Mouse (Mus musculus) liver, embryonic 14.5 days (tissue): ENCODE results near the gene Ugt1a7c. TPM values are rescaled to one million over a fixed set of nuclear protein-coding genes. Genes with fewer than 3 reads are reported as not detected.

Experiments used
- ATAC-seq: fragments of 200-750 bp; cut with Nextera tagmentation; 2 replicates; pipeline ENCODE4 v1.8.0; 2017; ENCODE audit warnings: moderate number of reproducible peaks, mild to moderate bottlenecking, moderate library complexity; ENCODE audit not compliant: insufficient read depth
- DNase-seq, 3 experiments: peaks; one replicate each; pipeline ENCODE4 v3.0.0-alpha.2; 2012 to 2013; ENCODE audit warnings: low read depth in 3 of 3, low spot score in 3 of 3
- H3K27ac ChIP-seq: fragments of 300-500 bp; sonication (generic); 2 replicates; pipeline ENCODE4 v1.5.1; 2014; ENCODE audit warnings: moderate library complexity, mild to moderate bottlenecking, control low read depth, inconsistent platforms
- H3K27me3 ChIP-seq: fragments of 300-500 bp; sonication (generic); 2 replicates; pipeline ENCODE4 v1.6.1; 2014; ENCODE audit warnings: mild to moderate bottlenecking, low read length, moderate library complexity; ENCODE audit not compliant: control insufficient read depth, insufficient read depth
- H3K36me3 ChIP-seq: fragments of 300-500 bp; sonication (generic); replicated peaks from 2 replicates; pipeline ENCODE4 v1.6.1; 2014; ENCODE audit warnings: low read depth; ENCODE audit not compliant: control insufficient read depth, insufficient read depth
- H3K4me1 ChIP-seq, 2 experiments: fragments of 200-500 bp in 1 of 2; fragments of 300-500 bp in 1 of 2; sonication (generic) in 1 of 2; replicated peaks; 2 replicates each; pipeline ENCODE4 v1.6.1; 2012 to 2014; ENCODE audit warnings: antibody characterized with exemption in 1 of 2, inconsistent platforms in 1 of 2, low read length in 1 of 2; ENCODE audit not compliant: control insufficient read depth in 2 of 2, insufficient read depth in 2 of 2
- H3K4me2 ChIP-seq: fragments of 300-500 bp; sonication (generic); 2 replicates; pipeline ENCODE4 v1.6.1; 2014; ENCODE audit warnings: low read depth, mild to moderate bottlenecking, control low read depth, moderate library complexity
- H3K4me3 ChIP-seq, 2 experiments: fragments of 200-500 bp in 1 of 2; fragments of 300-500 bp in 1 of 2; sonication (generic) in 1 of 2; 2 replicates each; pipeline ENCODE4 v1.5.1; 2012 to 2014; ENCODE audit warnings: low read depth in 2 of 2, low read length in 2 of 2, mild to moderate bottlenecking in 2 of 2, control low read depth in 1 of 2, inconsistent platforms in 1 of 2, moderate library complexity in 1 of 2; ENCODE audit not compliant: insufficient read depth in 1 of 2
- H3K9ac ChIP-seq: fragments of 300-500 bp; sonication (generic); replicated peaks from 2 replicates; pipeline ENCODE4 v1.6.1; 2014; ENCODE audit warnings: mild to moderate bottlenecking, control low read depth, moderate library complexity
- H3K9me3 ChIP-seq: fragments of 300-500 bp; sonication (generic); 2 replicates; pipeline ENCODE4 v1.6.1; 2016; ENCODE audit warnings: low read length, mixed read lengths; ENCODE audit not compliant: control insufficient read depth
- CTCF ChIP-seq: IDR thresholded peaks from 2 replicates; pipeline ENCODE4 v1.5.1; 2016; ENCODE audit warnings: antibody characterized with exemption, low read depth, control low read depth
- EP300 ChIP-seq: IDR thresholded peaks from 2 replicates; pipeline ENCODE4 v1.6.1; 2016; ENCODE audit warnings: antibody characterized with exemption, low read depth
- WGBS: fragments of 180-500 bp; shearing (Covaris S2); extraction: QIAGEN DNeasy Blood & Tissue Kit; methylation state at CpG from one replicate; pipeline ENCODE4 v1.1.7; 2014; ENCODE audit not compliant: insufficient replicate concordance; 5-methylcytosine and 5-hydroxymethylcytosine counted together
- polyA plus RNA-seq, 2 experiments: library from polyadenylated mRNA; depleted of rRNA in 1 of 2; stranded (reverse) in 1 of 2; unstranded in 1 of 2; fragments of >200 nt; fragmentation: Nextera tagmentation in 1 of 2; extraction: Ambion mirVana in 1 of 2; gene quantifications; 2 replicates each; pipeline versions ENCODE4 v1.2.1 to v1.2.3; 2012 to 2014

The Ugt1a7c gene
- polyA plus RNA-seq, 2 experiments = 1.1 to 1.8 TPM

DNA sequence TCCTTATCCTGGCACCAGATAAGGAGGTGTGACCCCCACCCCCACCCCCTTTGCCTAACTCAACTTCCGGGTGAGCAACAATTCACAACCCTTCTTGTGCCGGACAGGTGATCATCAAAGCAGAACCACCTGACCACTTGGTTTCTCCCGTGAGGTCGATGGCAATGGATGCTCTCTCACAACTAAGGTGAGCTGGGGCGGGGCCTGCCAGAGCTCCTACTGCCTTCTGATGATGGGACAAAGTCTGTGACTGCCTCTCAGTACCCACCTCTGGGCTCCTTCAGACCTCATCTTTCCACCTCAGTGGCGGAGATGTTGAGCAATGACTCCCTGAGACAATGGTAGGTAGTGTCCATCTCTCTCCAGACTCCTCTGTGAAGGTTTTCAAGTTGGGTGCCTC, 151.0 kb downstream of the Ugt1a7c start:
- no peak for TF ChIP-seq CTCF
- H3K9ac ChIP-seq = no peak overlapping the region
- ATAC-seq (no peak), DNase-seq (no peak)
- H3K4me1 ChIP-seq = no peaks in the 10 kb centered on the region
- H3K27ac ChIP-seq = no peak overlapping the region
- 58% methylated on average over 6 of the region's 6 CpGs for WGBS
- H3K4me2 ChIP-seq = no peak overlapping the region
- H3K9me3 ChIP-seq = peaks cover 12% of the 10 kb centered on the region
- no peaks in the 10 kb centered on the region for H3K36me3 ChIP-seq
- no peak overlapping the region for H3K4me3 ChIP-seq
- H3K27me3 ChIP-seq = no peaks in the 10 kb centered on the region

DNA sequence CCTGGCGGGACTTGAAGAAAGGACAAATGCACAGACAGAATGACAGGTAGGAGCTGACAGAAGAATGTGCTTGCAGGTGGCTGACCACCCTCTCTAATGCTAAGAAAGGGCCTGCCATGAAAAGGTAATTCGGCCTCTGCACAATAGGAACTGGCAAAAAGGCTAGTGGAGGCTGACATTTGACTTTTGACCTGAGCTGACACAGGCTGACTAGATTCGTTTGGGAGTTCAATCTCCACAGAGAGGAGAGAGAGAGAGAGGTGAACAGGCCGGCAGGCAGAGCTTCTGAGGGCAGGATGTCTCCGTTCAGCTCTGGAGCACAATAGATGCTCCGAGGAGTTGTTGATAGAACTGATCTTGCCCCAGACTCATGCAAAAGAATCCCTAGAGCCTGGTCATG, 151.5 kb downstream of the Ugt1a7c start:
- Histone ChIP-seq H3K4me2 (no peak overlapping the region), H3K4me3 (no peak overlapping the region), H3K9me3 (peaks cover 11% of the 10 kb centered on the region), H3K27me3 (no peaks in the 10 kb centered on the region), H3K4me1 (no peaks in the 10 kb centered on the region), H3K9ac (no peak overlapping the region), H3K36me3 (no peaks in the 10 kb centered on the region), H3K27ac (no peak overlapping the region)
- ATAC-seq (no peak), DNase-seq (no peak)
- TF ChIP-seq CTCF (no peak), EP300 (no peak)
- 35% methylated on average over 6 of the region's 6 CpGs for WGBS

DNA sequence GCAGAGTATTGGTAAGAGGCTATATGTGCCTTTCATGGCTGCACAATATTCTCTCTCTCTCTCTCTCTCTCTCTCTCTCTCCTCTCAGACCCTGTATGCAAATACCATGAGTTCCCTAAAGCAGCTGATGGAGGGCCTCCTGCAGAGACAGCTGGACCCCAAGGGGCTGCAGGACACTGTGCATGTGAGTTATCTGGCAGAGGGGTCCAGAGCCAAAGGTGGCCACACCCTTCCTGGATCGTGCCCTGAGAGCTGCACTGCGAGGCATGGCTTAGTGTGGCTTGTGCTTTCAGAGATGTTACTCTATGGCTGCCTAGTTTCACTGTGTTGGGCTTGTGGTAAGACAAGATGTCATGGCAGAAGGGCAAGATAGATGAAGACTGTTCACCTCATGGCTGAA, 152.8 kb downstream of the Ugt1a7c start:
- Histone ChIP-seq H3K4me2 (no peak overlapping the region), H3K4me1 (no peaks in the 10 kb centered on the region), H3K36me3 (no peaks in the 10 kb centered on the region), H3K4me3 (no peak overlapping the region), H3K27ac (no peak overlapping the region), H3K27me3 (no peaks in the 10 kb centered on the region), H3K9ac (no peak overlapping the region), H3K9me3 (peaks cover 6% of the 10 kb centered on the region)
- DNase-seq = no peak
- TF ChIP-seq EP300 (no peak), CTCF (no peak)
- ATAC-seq = no peak
- 36% methylated on average over 2 of the region's 2 CpGs for WGBS

DNA sequence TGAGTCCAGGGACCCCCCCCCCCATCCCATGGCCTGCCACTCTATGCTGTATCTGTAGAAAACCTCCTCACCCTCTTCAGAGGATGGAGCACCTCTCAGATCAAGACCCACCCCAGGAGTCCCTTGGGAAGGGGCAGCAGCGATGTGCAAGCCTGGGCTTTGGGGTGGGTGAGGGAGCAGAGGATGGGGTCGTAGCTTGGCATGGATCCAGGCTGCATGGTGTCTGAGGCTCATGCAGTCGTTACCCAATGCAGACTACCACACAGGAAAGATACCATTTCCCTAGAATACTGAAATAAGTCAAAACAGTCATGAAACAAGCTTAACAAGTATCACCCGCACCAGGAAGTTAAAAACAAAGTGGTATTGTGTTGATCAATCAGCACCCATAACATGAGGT, 153.8 kb downstream of the Ugt1a7c start:
- Histone ChIP-seq H3K36me3 (no peaks in the 10 kb centered on the region), H3K9ac (no peak overlapping the region), H3K4me2 (no peak overlapping the region), H3K9me3 (peaks cover 3% of the 10 kb centered on the region), H3K4me3 (no peak overlapping the region), H3K27me3 (no peaks in the 10 kb centered on the region), H3K4me1 (peaks cover 0 to 2% of the 10 kb centered on the region in 2 experiments; a peak in 1 of 4 replicates), H3K27ac (no peak overlapping the region)
- ATAC-seq (no peak), DNase-seq (no peak)
- 50% methylated on average over 4 of the region's 4 CpGs for WGBS
- TF ChIP-seq CTCF (no peak), EP300 (no peak)

DNA sequence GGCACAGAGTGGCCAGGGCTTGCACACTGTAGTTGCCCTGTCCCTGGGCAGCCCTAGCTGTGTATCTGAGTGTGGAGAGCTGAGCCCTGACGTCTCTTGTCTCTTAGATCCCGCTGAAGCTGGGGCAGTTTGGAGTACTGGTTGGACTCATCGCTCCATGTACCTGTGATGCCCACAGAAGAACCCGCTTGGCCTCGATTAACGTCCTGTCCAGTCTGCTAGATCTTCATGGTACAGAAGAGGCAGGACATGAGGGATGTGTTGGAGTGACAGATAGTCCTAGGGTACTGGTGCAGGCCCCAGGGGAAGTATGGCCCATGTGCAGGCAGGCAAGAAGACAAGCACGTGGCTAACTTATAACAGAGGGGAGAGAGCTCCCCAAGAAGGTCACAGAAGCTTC, 154.7 kb downstream of the Ugt1a7c start:
- no peak overlapping the region for H3K9ac ChIP-seq
- peaks cover 0 to 2% of the 10 kb centered on the region in 2 experiments; a peak in 1 of 4 replicates for H3K4me1 ChIP-seq
- no peak overlapping the region for H3K4me2 ChIP-seq
- H3K27me3 ChIP-seq = no peaks in the 10 kb centered on the region
- peaks cover 3% of the 10 kb centered on the region for H3K9me3 ChIP-seq
- ATAC-seq (no peak), DNase-seq (no peak)
- WGBS = 59% methylated on average over 7 of the region's 7 CpGs
- no peaks in the 10 kb centered on the region for H3K36me3 ChIP-seq
- no peak for TF ChIP-seq CTCF
- TF ChIP-seq EP300 = no peak
- no peak overlapping the region for H3K4me3 ChIP-seq
- H3K27ac ChIP-seq = no peak overlapping the region

DNA sequence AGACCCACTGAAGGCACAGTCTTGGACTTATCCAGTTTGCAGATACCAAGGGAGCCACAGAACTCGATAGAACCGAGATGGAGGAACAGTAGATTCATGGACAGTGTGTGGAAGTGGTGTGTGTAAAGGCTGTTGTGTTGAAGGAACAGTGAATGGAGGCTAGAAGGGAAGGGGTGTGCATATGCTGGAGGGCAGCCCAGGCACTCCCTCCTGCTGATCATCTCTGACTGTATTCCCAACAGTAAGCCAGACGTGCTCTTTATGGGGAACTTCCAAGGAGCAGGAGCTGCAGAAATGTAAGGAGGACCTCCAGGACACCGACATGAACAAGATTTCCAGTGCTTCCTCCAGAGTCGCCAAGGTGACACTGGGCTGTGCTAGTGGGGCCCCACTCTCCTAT, 155.2 kb downstream of the Ugt1a7c start:
- 60% methylated on average over 5 of the region's 5 CpGs for WGBS
- Histone ChIP-seq H3K4me3 (no peak overlapping the region), H3K4me2 (no peak overlapping the region), H3K9ac (no peak overlapping the region), H3K27ac (no peak overlapping the region), H3K27me3 (no peaks in the 10 kb centered on the region), H3K9me3 (peaks cover 3% of the 10 kb centered on the region), H3K4me1 (peaks cover 0 to 2% of the 10 kb centered on the region in 2 experiments; a peak in 1 of 4 replicates), H3K36me3 (no peaks in the 10 kb centered on the region)
- no peak for DNase-seq
- no peak for ATAC-seq
- TF ChIP-seq EP300 = no peak
- TF ChIP-seq CTCF = no peak
